Mouse (Mus musculus) forebrain, embryonic 10.5 days (tissue): ENCODE measurements around the gene Anln. TPM values are rescaled to one million over a fixed set of nuclear protein-coding genes. Genes with fewer than 3 reads are reported as not detected.
"Not testable (repeated sequence)": the region's sequence is repeated elsewhere in the genome, so short reads cannot be mapped to it uniquely, and the experiment has no call there.

Source experiments
- DNase-seq: peaks from one replicate; pipeline ENCODE4 v3.0.0-alpha.2; 2017; ENCODE audit warnings: low spot score; ENCODE audit errors: extremely low spot score
- H3K27ac ChIP-seq: fragments of 300-500 bp; sonication (generic); 2 replicates; pipeline ENCODE4 v1.5.1; 2016; ENCODE audit warnings: mild to moderate bottlenecking
- H3K27me3 ChIP-seq: fragments of 300-500 bp; sonication (generic); 2 replicates; pipeline ENCODE4 v1.6.1; 2016; ENCODE audit warnings: mild to moderate bottlenecking; ENCODE audit not compliant: poor library complexity, severe bottlenecking
- H3K36me3 ChIP-seq: fragments of 300-500 bp; sonication (generic); replicated peaks from 2 replicates; pipeline ENCODE4 v1.6.1; 2016; ENCODE audit warnings: mild to moderate bottlenecking, moderate library complexity
- H3K4me1 ChIP-seq: fragments of 300-500 bp; sonication (generic); 2 replicates; pipeline ENCODE4 v1.6.1; 2016
- H3K4me3 ChIP-seq: fragments of 300-500 bp; sonication (generic); 2 replicates; pipeline ENCODE4 v1.5.1; 2016; ENCODE audit warnings: mild to moderate bottlenecking, moderate library complexity
- H3K9me3 ChIP-seq: fragments of 300-500 bp; sonication (generic); 2 replicates; pipeline ENCODE4 v1.6.1; 2016; ENCODE audit warnings: mild to moderate bottlenecking, moderate library complexity
- WGBS: fragments of 180-500 bp; shearing (Covaris S2); methylation state at CpG from one replicate; pipeline ENCODE4 v1.1.7; 2016; 5-methylcytosine and 5-hydroxymethylcytosine counted together
- polyA plus RNA-seq: library from polyadenylated mRNA; unstranded; fragments of >200 nt; fragmentation: Nextera tagmentation; extraction: Ambion mirVana; gene quantifications from 2 replicates; pipeline ENCODE4 v1.2.1, GENCODE M21; 2016

Gene Anln
- polyA plus RNA-seq, 1 experiment from 2014 or later = 39.2 TPM

DNA sequence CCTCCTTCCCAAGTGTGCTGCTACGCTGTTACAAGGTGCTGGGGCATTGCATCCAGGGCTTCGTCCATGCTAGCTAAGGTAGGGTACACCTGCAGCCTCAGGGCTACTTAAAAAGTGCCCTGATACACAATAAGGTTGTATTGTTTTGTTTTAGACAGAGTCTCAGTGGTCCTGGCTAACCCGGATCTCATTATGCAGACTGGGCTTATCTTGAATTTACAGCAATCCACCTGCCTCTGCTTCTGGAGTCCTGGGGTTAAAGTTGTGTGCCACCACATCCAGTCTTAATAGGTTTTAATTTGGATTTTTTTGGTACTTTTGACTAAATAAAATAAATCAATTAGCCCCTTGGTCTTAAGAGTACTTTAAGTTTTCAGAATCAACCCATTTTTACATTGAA is 30.9 kb upstream of the Anln start:
- WGBS = 77% methylated on average over 3 of the region's 3 CpGs
- Histone ChIP-seq H3K4me3 (no peak overlapping the region), H3K4me1 (peaks cover 8% of the 10 kb centered on the region; the same call in 1 of the 2 replicates), H3K27me3 (no peaks in the 10 kb centered on the region), H3K36me3 (no peaks in the 10 kb centered on the region), H3K27ac (no peak overlapping the region), H3K9me3 (no peaks in the 10 kb centered on the region)
- DNase-seq = no peak

- Histone ChIP-seq H3K4me3 (no peak overlapping the region), H3K27me3 (peaks cover 10% of the 10 kb centered on the region; the same call in 1 of the 2 replicates), H3K36me3 (no peaks in the 10 kb centered on the region), H3K4me1 (peaks cover 8% of the 10 kb centered on the region; the same call in 1 of the 2 replicates), H3K9me3 (no peaks in the 10 kb centered on the region), H3K27ac (no peak overlapping the region)
- DNase-seq = no peak
- WGBS = 65% methylated on average over 6 of the region's 6 CpGs
Measured at GRCm38 (mm10) chr9:22417547-22417946, 28.6 kb upstream of the Anln start.

- Histone ChIP-seq H3K36me3 (no peaks in the 10 kb centered on the region), H3K9me3 (no peaks in the 10 kb centered on the region), H3K27me3 (peaks cover 10% of the 10 kb centered on the region; the same call in 1 of the 2 replicates), H3K4me3 (no peak overlapping the region), H3K4me1 (peaks cover 12% of the 10 kb centered on the region), H3K27ac (no peak overlapping the region)
- WGBS = 81% methylated on average over 3 of the region's 3 CpGs
- no peak for DNase-seq
Measured at GRCm38 (mm10) chr9:22416187-22416586, 27.2 kb upstream of the Anln start.

- Histone ChIP-seq H3K27ac (peak within 1 kb of the TSS; percentile 88), H3K9me3 (no peaks in the 10 kb centered on the region), H3K4me1 (peaks cover 4% of the 10 kb centered on the region), H3K4me3 (peak within 1 kb of the TSS; percentile 74), H3K36me3 (no peaks in the 10 kb centered on the region), H3K27me3 (peaks cover 10% of the 10 kb centered on the region; the same call in 1 of the 2 replicates)
- DNase-seq = peak; percentile 97
- WGBS = under 1% methylated on average over 43 of the region's 43 CpGs
Measured at GRCm38 (mm10) chr9:22411002-22411857, 22.2 kb upstream of the Anln start, which contains the start of gene 9530077C05Rik. 9530077C05Rik (plus strand) TSS chr9:22411513.

DNA sequence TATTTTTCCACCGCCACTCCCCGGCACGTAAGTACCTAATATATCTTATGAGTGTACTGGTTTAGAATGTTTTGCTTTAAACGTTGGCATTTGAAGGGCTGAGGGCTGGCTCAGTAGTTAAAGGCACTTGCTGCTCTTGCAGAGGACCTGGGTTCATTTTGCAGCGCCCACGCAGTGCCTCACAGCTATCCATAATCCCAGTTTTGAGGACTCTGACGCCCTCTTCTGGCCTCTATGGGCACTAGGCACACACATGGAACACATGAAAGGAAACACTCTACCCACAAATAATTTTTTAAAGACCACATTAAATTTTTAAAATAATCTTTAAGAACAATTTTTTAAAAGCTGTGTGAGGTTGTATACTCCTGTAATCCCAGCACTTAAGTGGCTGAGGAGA is 20.5 kb upstream of the Anln start:
- Histone ChIP-seq H3K27me3 (peaks cover 10% of the 10 kb centered on the region; the same call in 1 of the 2 replicates), H3K9me3 (no peaks in the 10 kb centered on the region), H3K27ac (no peak overlapping the region), H3K4me3 (no peak overlapping the region), H3K36me3 (no peaks in the 10 kb centered on the region), H3K4me1 (peaks cover 4% of the 10 kb centered on the region)
- 81% methylated on average over 7 of the region's 7 CpGs for WGBS
- DNase-seq = no peak

DNA sequence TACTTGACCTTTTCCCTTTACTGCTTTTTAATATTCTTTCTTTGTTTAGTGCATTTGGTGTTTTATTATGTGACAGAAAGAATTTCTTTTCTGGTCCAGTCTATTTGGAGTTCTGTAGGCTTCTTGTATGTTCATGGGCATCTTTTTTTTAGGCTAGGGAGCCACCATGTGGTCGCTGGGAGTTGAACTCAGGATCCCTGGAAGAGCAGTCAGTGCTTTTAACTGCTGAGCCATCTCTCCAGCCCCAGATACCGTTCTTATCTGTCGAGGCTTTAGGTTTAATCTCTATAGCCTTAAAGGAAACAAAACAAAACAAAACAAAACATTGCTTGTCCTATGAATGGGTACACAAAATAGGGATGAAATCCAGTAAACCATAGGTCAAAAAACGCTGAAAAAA is 19.4 kb upstream of the Anln start:
- not testable (repeated sequence) for H3K27me3 ChIP-seq, H3K36me3 ChIP-seq, H3K27ac ChIP-seq, H3K4me3 ChIP-seq, H3K4me1 ChIP-seq, DNase-seq, H3K9me3 ChIP-seq
- WGBS = 32% methylated on average over 4 of the region's 4 CpGs

DNA sequence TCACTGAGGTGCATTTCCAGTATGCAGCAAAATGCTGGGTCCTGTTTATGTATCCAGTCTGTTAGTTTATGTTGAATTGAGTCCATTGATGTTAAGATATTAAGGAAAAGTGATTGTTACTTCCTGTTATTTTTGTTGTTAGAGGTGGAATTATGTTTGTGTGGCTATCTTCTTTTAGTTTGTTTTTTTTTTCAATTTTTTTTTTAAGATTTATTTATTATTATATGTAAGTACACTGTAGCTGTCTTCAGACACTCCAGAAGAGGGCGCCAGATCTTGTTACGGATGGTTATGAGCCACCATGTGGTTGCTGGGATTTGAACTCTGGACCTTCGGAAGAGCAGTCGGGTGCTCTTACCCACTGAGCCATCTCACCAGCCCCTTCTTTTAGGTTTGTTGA is 18.6 kb upstream of the Anln start:
- not testable (repeated sequence) for H3K4me3 ChIP-seq, H3K27ac ChIP-seq, H3K27me3 ChIP-seq, H3K4me1 ChIP-seq, H3K36me3 ChIP-seq, H3K9me3 ChIP-seq, DNase-seq
- WGBS = 84% methylated on average over 4 of the region's 4 CpGs

GRCm38 (mm10) chr9:22405414-22405813 is 16.4 kb upstream of the Anln start:
- Histone ChIP-seq H3K9me3 (no peaks in the 10 kb centered on the region), H3K4me3 (no peak overlapping the region), H3K4me1 (no peaks in the 10 kb centered on the region), H3K27me3 (no peaks in the 10 kb centered on the region), H3K27ac (no peak overlapping the region), H3K36me3 (no peaks in the 10 kb centered on the region)
- 85% methylated on average over 3 of the region's 3 CpGs for WGBS
- no peak for DNase-seq

- not testable (repeated sequence) for DNase-seq, H3K9me3 ChIP-seq
- 69% methylated on average over 2 of the region's 2 CpGs for WGBS
Measured at GRCm38 (mm10) chr9:22403501-22403900, 14.5 kb upstream of the Anln start.

DNA sequence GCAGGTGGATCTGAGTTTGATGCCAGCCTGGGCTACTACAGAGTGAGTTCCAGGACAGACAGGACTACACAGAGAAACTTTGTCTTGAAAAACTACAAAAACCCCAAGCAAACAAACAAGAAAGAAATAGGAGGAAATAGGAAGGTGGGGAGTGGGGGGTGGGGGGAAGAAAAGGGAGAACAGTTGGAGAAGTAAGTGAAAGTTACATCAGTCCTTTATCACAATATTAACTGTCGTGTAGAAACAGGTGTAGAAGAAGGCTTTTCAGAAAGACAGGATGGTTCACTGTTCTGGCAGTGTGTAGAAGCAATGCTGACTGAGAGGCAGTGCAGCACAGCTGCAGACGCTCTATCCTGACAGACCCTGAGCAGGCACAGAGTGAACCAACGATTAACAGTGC is 14.0 kb upstream of the Anln start:
- Histone ChIP-seq H3K27ac (no peak overlapping the region), H3K36me3 (no peaks in the 10 kb centered on the region), H3K9me3 (no peaks in the 10 kb centered on the region), H3K4me3 (no peak overlapping the region), H3K4me1 (no peaks in the 10 kb centered on the region), H3K27me3 (no peaks in the 10 kb centered on the region)
- 85% methylated on average over 3 of the region's 3 CpGs for WGBS
- DNase-seq = no peak

More at GRCm38 (mm10) chr9:22403501-22403900, 14.5 kb upstream of the Anln start:
- not testable (repeated sequence) for H3K4me3 ChIP-seq, H3K36me3 ChIP-seq, H3K27me3 ChIP-seq, H3K27ac ChIP-seq, H3K4me1 ChIP-seq

GRCm38 (mm10) chr9:22402001-22402400 is 13.0 kb upstream of the Anln start:
- H3K27me3 ChIP-seq = no peaks in the 10 kb centered on the region
- H3K9me3 ChIP-seq = no peaks in the 10 kb centered on the region
- no peak overlapping the region for H3K27ac ChIP-seq
- no peaks in the 10 kb centered on the region for H3K36me3 ChIP-seq
- DNase-seq = no peak
- no peaks in the 10 kb centered on the region for H3K4me1 ChIP-seq
- 83% methylated on average over 6 of the region's 6 CpGs for WGBS
- no peak overlapping the region for H3K4me3 ChIP-seq

DNA sequence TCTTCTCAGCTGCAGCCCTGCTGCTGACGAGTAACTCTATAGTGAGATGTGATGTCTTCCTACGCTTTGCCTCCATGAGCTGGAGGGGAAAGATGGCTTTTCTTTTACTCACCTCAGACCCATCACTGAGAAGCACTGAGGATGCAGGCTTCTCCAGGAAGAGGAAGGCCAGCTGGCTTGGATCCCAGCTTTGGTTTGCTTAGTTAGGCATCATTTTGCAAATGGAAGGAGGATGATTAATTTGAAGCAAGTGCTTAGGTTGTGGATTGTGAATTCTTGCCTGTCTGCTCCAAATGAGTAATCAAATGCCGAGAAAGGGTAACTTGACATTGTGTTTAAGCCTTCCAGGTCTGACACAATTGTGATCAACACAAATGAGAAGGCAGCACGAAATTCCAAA is 10.0 kb upstream of the Anln start:
- 80% methylated on average over 4 of the region's 4 CpGs for WGBS
- DNase-seq = no peak
- no peak overlapping the region for H3K4me3 ChIP-seq
- H3K9me3 ChIP-seq = no peaks in the 10 kb centered on the region
- no peaks in the 10 kb centered on the region for H3K4me1 ChIP-seq
- no peak overlapping the region for H3K27ac ChIP-seq
- H3K36me3 ChIP-seq = no peaks in the 10 kb centered on the region
- no peaks in the 10 kb centered on the region for H3K27me3 ChIP-seq

DNA sequence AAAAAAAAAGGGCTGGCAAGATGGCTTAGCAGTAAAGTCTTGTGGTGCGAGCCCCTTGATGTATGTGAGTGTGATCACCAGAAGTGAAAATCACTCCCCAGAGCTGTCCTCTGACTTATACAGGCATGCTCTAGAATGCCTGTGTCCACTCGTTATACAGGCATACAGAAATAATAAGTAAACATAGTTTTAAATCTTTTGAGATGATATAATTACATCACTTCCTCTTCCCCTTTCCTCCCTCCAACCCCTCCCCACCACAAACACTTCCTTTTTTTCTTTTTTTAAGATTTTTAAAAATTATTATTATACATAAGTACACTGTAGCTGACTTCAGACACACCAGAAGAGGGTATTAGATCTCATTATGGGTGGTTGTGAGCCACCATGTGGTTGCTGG is 5.7 kb upstream of the Anln start:
- no peak for DNase-seq
- no peaks in the 10 kb centered on the region for H3K27me3 ChIP-seq
- H3K36me3 ChIP-seq = no peaks in the 10 kb centered on the region
- H3K4me3 ChIP-seq = no peak overlapping the region
- H3K9me3 ChIP-seq = no peaks in the 10 kb centered on the region
- WGBS = 89% methylated on average over 2 of the region's 2 CpGs
- H3K4me1 ChIP-seq = peaks cover 3% of the 10 kb centered on the region
- no peak overlapping the region for H3K27ac ChIP-seq
